25 mouse cellular contexts compared by ENCODE assay signal in the genomic region with DNA sequence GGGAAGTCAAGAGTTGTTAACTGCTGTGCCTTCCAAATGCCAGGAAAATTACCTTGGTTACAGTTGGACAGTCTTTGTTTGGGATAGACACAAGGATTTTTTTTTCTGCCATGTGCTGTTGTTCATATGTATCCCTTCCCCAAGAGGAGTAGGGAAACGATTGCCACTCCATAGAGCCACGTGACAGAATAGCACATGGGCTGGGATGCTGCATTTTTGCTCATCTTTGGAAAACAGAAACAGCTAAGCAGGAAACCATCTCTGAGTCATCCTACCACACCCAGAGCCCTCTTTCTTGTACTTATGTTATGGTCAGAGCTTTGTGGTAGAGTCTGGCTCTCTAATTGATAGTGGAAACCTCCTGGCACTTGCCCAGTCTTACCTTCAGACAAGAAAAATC.
A peak's percentile ranks its signal among the peaks of the same experiment; 100 is the strongest.
DNase-seq lines count a peak whose midpoint lies in the region; ATAC-seq and TF ChIP-seq lines count a peak whose summit lies in the region.
"Had no signal": no experiment of that assay in that cellular context is flagged by ENCODE, and none has a peak within 500 bp of the region (broad histone marks: within the 10 kb centered on the region; RNA-seq: fewer than 3 reads in every experiment).

No protein-coding gene starts in this region.

- H3K36me3 ChIP-seq in midbrain, embryonic 14.5 days (ENCODE audit: control insufficient read depth, insufficient read depth, low read length): no peaks in the 10 kb centered on the region
- H3K36me3 ChIP-seq: forebrain, embryonic 15.5 days; heart, embryonic 13.5 days; kidney, embryonic 15.5 days; limb, embryonic 12.5 days; liver, embryonic 15.5 days; midbrain, embryonic 10.5 days; neural tube, embryonic 12.5 days had no signal

- H3K9me3 ChIP-seq in midbrain, embryonic 14.5 days (ENCODE audit: control insufficient read depth, low read length): no peaks in the 10 kb centered on the region
- H3K9me3 ChIP-seq: forebrain, embryonic 15.5 days; heart, embryonic 13.5 days; kidney, embryonic 15.5 days; limb, embryonic 12.5 days; liver, embryonic 15.5 days; midbrain, embryonic 10.5 days; neural tube, embryonic 12.5 days had no signal

- no peaks in the 10 kb centered on the region for H3K4me1 ChIP-seq in olfactory bulb, adult 2 months (ENCODE audit: control insufficient read depth, insufficient read depth, low read length)
- no peaks in the 10 kb centered on the region for H3K4me1 ChIP-seq in midbrain, embryonic 14.5 days (ENCODE audit: control insufficient read depth, insufficient read depth, low read length)
- H3K4me1 ChIP-seq: forebrain, embryonic 15.5 days; heart, embryonic 13.5 days; kidney, embryonic 15.5 days; limb, embryonic 12.5 days; liver, embryonic 15.5 days; midbrain, embryonic 10.5 days; neural tube, embryonic 12.5 days had no signal

- peak; percentile 42; the same call in 1 of the 2 replicates for ATAC-seq in frontal cortex, adult (ENCODE audit: low TSS enrichment)
- ATAC-seq in Patski: peak; percentile 13
- ATAC-seq in midbrain, embryonic 14.5 days (ENCODE audit: low FRiP score, low TSS enrichment): no peak
- ATAC-seq: forebrain, embryonic 15.5 days; midbrain, embryonic 16.5 days had no signal

- in situ Hi-C loops in Patski (cut with MboI; ENCODE audit: low pct_unique_long_range_greater_than_20kb): no loop called here

- no peak for DNase-seq in frontal cortex, postnatal 36 days (ENCODE audit: low spot score in 2 of 2)
- peak; percentile 26 for DNase-seq in 416B (ENCODE audit: low read depth)
- DNase-seq in Patski (ENCODE audit: low read depth, low spot score): no peak
- no peak for DNase-seq in midbrain, embryonic 14.5 days
- DNase-seq in heart, postnatal 10 days: no peak
- DNase-seq: adrenal gland, postnatal 25 days; cerebellum, adult 8-10 months; cerebellum, postnatal 36 days; gastrocnemius, postnatal 10 days; heart, postnatal 14 days; kidney, adult 18-20 months; kidney, postnatal 36 days; lung, embryonic 14.5 days had no signal

- CTCF ChIA-PET in Patski (lab: Charles Lee): no interaction called here

- H3K4me2 ChIP-seq in midbrain, embryonic 14.5 days (ENCODE audit: low read length): no peak overlapping the region
- H3K4me2 ChIP-seq: forebrain, embryonic 15.5 days; heart, embryonic 13.5 days; kidney, embryonic 15.5 days; limb, embryonic 12.5 days; liver, embryonic 15.5 days; lung, embryonic 14.5 days; neural tube, embryonic 12.5 days had no signal

- TF ChIP-seq POLR2A in olfactory bulb, adult 2 months (IDR thresholded peaks at IDR 0.05; ENCODE audit: insufficient read depth, low read depth, low read length): no peak

- no peak overlapping the region for H3K4me3 ChIP-seq in olfactory bulb, adult 2 months (ENCODE audit: insufficient read depth, low read depth, low read length)
- H3K4me3 ChIP-seq in midbrain, embryonic 14.5 days (replicated peaks; ENCODE audit: low read depth, low read length): no peak overlapping the region
- H3K4me3 ChIP-seq: forebrain, embryonic 15.5 days; heart, embryonic 13.5 days; kidney, embryonic 15.5 days; layer of hippocampus, adult 2 months; left cerebral cortex, adult 2 months; limb, embryonic 12.5 days; liver, embryonic 15.5 days; midbrain, embryonic 10.5 days; neural tube, embryonic 12.5 days had no signal

- peak overlapping the region; percentile 75 for H3K27ac ChIP-seq in olfactory bulb, adult 2 months (ENCODE audit: insufficient read depth, low read depth, low read length)
- H3K27ac ChIP-seq in midbrain, embryonic 14.5 days (replicated peaks; ENCODE audit: low read depth, low read length): no peak overlapping the region
- H3K27ac ChIP-seq: forebrain, embryonic 15.5 days; heart, embryonic 13.5 days; kidney, embryonic 15.5 days; layer of hippocampus, adult 2 months; left cerebral cortex, adult 2 months; limb, embryonic 12.5 days; liver, embryonic 15.5 days; midbrain, embryonic 10.5 days; neural tube, embryonic 12.5 days had no signal

- 35% methylated on average over 2 of the region's 2 CpGs for whole genome bisulfite sequencing in olfactory bulb, adult 2 months
- WGBS in midbrain, embryonic 14.5 days: 79% methylated on average over 2 of the region's 2 CpGs

- H3K9ac ChIP-seq in midbrain, embryonic 14.5 days (replicated peaks; ENCODE audit: low read length): no peak overlapping the region
- H3K9ac ChIP-seq: forebrain, embryonic 15.5 days; heart, embryonic 13.5 days; kidney, embryonic 15.5 days; limb, embryonic 12.5 days; liver, embryonic 15.5 days; lung, embryonic 14.5 days; neural tube, embryonic 12.5 days had no signal

- no peak for TF ChIP-seq CTCF in Patski (IDR thresholded peaks at IDR 0.05)
- TF ChIP-seq CTCF in olfactory bulb, adult 2 months (IDR thresholded peaks at IDR 0.05; ENCODE audit: insufficient read depth, low read depth, low read length): no peak

- peaks cover 5% of the 10 kb centered on the region for H3K27me3 ChIP-seq in Patski
- H3K27me3 ChIP-seq in midbrain, embryonic 14.5 days (ENCODE audit: control insufficient read depth, insufficient read depth, low read length): no peaks in the 10 kb centered on the region
- H3K27me3 ChIP-seq: forebrain, embryonic 15.5 days; heart, embryonic 13.5 days; kidney, embryonic 15.5 days; limb, embryonic 12.5 days; liver, embryonic 15.5 days; neural tube, embryonic 12.5 days had no signal

- POLR2A ChIA-PET in Patski (lab: Charles Lee): no interaction called here

- intact Hi-C loops in heart, postnatal 10 days (cut with DNase I): no loop called here
